8 mouse cellular contexts compared by ENCODE assay signal in genomic region chr9:51977439-51978000, GRCm38 (mm10). TPM values are rescaled to one million over a fixed set of nuclear protein-coding genes. Genes with fewer than 3 reads are reported as not detected.
A peak's percentile ranks its signal among the peaks of the same experiment; 100 is the strongest.
DNase-seq lines count a peak whose midpoint lies in the region; ATAC-seq lines count a peak whose summit lies in the region.

No protein-coding gene starts in this region.

- H3K4me3 ChIP-seq in hindbrain, embryonic 16.5 days (ENCODE audit: low read length) = no peak overlapping the region

- no peak overlapping the region for H3K4me2 ChIP-seq in hindbrain, embryonic 16.5 days (ENCODE audit: low read length)

- peak; percentile 76 for ATAC-seq in hindbrain, embryonic 16.5 days

- H3K9me3 ChIP-seq in hindbrain, embryonic 16.5 days (ENCODE audit: control insufficient read depth, low read length) = no peaks in the 10 kb centered on the region

- H3K27me3 ChIP-seq in hindbrain, embryonic 16.5 days (replicated peaks; ENCODE audit: control insufficient read depth, insufficient read depth, low read length) = no peaks in the 10 kb centered on the region

- no peaks in the 10 kb centered on the region for H3K36me3 ChIP-seq in hindbrain, embryonic 16.5 days (ENCODE audit: control insufficient read depth, insufficient read depth, low read length)

- H3K27ac ChIP-seq in hindbrain, embryonic 16.5 days (ENCODE audit: low read depth, low read length) = no peak overlapping the region

- H3K4me1 ChIP-seq in hindbrain, embryonic 16.5 days (ENCODE audit: control insufficient read depth, insufficient read depth, low read depth, low read length) = no peaks in the 10 kb centered on the region

- H3K9ac ChIP-seq in hindbrain, embryonic 16.5 days (ENCODE audit: low read depth, low read length) = no peak overlapping the region

- DNase-seq in T-cell, adult 2 months (ENCODE audit: low spot score) = peak; percentile 58
- DNase-seq in cerebellum, postnatal 36 days = peak; percentile 79 to 84
- peak; percentile 87 for DNase-seq in gastrocnemius, adult 18-20 months (ENCODE audit: low spot score)
- peak; percentile 76 for DNase-seq in left cerebral cortex, adult 11 months (ENCODE audit: low spot score)
- peak; percentile 83 to 86 for DNase-seq in lung, postnatal 4 days
- peak; percentile 85 to 88 for DNase-seq in right cerebral cortex, postnatal 10 days (ENCODE audit: low spot score in 2 of 2)
- peak; percentile 58 for DNase-seq in urinary bladder, postnatal 10 days (ENCODE audit: low spot score)

- 48% methylated on average over 5 of the region's 5 CpGs for WGBS in hindbrain, embryonic 16.5 days

RNA-seq across cellular contexts. Expression of gene Fdx1, which starts 14.2 kb away (rescaled TPM):
- 10 to 100 TPM; 34.0 to 49.2 TPM for total RNA-seq in gastrocnemius, adult 18-20 months (2021)
- 38.7 and 46.7 TPM in 2 replicates for polyA plus RNA-seq in hindbrain, embryonic 16.5 days (2015; fragmentation: Nextera tagmentation; extraction: Ambion mirVana)
